Mouse (Mus musculus) neural tube, embryonic 11.5 days (tissue): ENCODE results near the gene Otulin. TPM values are rescaled to one million over a fixed set of nuclear protein-coding genes. Genes with fewer than 3 reads are reported as not detected.

Source experiments
- ATAC-seq: fragments of 200-750 bp; cut with Nextera tagmentation; 2 replicates; pipeline ENCODE4 v1.8.0; 2017; ENCODE audit warnings: moderate number of reproducible peaks, mild to moderate bottlenecking, moderate TSS enrichment, moderate library complexity; ENCODE audit not compliant: insufficient read depth, low FRiP score, low TSS enrichment
- DNase-seq: peaks from one replicate; pipeline ENCODE4 v3.0.0-alpha.2; 2015; ENCODE audit warnings: low spot score
- H3K27ac ChIP-seq: fragments of 300-500 bp; sonication (generic); 2 replicates; pipeline ENCODE4 v1.5.1; 2014; ENCODE audit warnings: low read depth, mild to moderate bottlenecking, low read length
- H3K27me3 ChIP-seq: fragments of 300-500 bp; sonication (generic); 2 replicates; pipeline ENCODE4 v1.6.1; 2014; ENCODE audit warnings: mild to moderate bottlenecking, low read length, mixed read lengths; ENCODE audit not compliant: control insufficient read depth, insufficient read depth
- H3K36me3 ChIP-seq: fragments of 300-500 bp; sonication (generic); 2 replicates; pipeline ENCODE4 v1.6.1; 2014; ENCODE audit warnings: mild to moderate bottlenecking, low read length, moderate library complexity, mixed read lengths; ENCODE audit not compliant: control insufficient read depth, insufficient read depth
- H3K4me1 ChIP-seq: fragments of 300-500 bp; sonication (generic); 2 replicates; pipeline ENCODE4 v1.6.1; 2014; ENCODE audit warnings: low read length, mixed read lengths; ENCODE audit not compliant: control insufficient read depth, insufficient read depth
- H3K4me2 ChIP-seq: fragments of 300-500 bp; sonication (generic); 2 replicates; pipeline ENCODE4 v1.6.1; 2014; ENCODE audit warnings: low read depth, mild to moderate bottlenecking, moderate library complexity
- H3K4me3 ChIP-seq: fragments of 300-500 bp; sonication (generic); 2 replicates; pipeline ENCODE4 v1.5.1; 2014; ENCODE audit warnings: low read depth, low read length
- H3K9ac ChIP-seq: fragments of 300-500 bp; sonication (generic); 2 replicates; pipeline ENCODE4 v1.6.1; 2014; ENCODE audit warnings: mild to moderate bottlenecking, low read length
- H3K9me3 ChIP-seq: fragments of 300-500 bp; sonication (generic); 2 replicates; pipeline ENCODE4 v1.6.1; 2016; ENCODE audit warnings: low read length; ENCODE audit not compliant: control insufficient read depth
- WGBS: fragments of 180-500 bp; shearing (Covaris S2); extraction: QIAGEN DNeasy Blood & Tissue Kit; methylation state at CpG from one replicate; pipeline ENCODE4 v1.1.7; 2014; 5-methylcytosine and 5-hydroxymethylcytosine counted together
- polyA plus RNA-seq: library from polyadenylated mRNA; unstranded; fragments of >200 nt; fragmentation: Nextera tagmentation; extraction: Ambion mirVana; gene quantifications from 2 replicates; pipeline ENCODE4 v1.2.1, GENCODE M21; 2014

Gene Otulin
- polyA plus RNA-seq, 1 experiment from 2014 or later = 32.8 TPM

DNA sequence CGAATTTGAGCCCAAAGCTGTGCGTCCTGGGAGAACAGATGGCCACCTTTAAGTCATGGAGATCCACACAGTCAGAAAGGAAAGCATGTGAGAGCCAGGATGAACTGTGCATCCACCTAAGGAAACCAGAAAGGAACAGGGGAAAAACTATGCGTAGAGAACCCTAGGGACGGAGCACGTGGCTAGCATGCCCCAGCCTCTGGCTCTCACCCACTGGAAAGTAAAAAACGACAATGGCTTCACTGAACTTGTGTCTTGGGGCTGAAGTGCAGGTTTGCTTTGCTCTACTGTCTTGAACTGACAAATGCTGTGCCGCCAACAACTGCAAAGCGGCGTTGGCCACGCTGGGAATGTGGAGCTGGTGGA lies 4.6 kb downstream of the Otulin start:
- peaks cover 3% of the 10 kb centered on the region; the same call in 1 of the 2 replicates for H3K36me3 ChIP-seq
- no peaks in the 10 kb centered on the region for H3K27me3 ChIP-seq
- no peak overlapping the region for H3K27ac ChIP-seq
- H3K9me3 ChIP-seq = no peaks in the 10 kb centered on the region
- DNase-seq (no peak), ATAC-seq (no peak)
- H3K4me2 ChIP-seq = no peak overlapping the region
- WGBS = 95% methylated on average over 10 of the region's 10 CpGs
- no peak overlapping the region for H3K9ac ChIP-seq
- no peak overlapping the region for H3K4me3 ChIP-seq
- H3K4me1 ChIP-seq = peaks cover 8% of the 10 kb centered on the region

- Histone ChIP-seq H3K9me3 (no peaks in the 10 kb centered on the region), H3K27me3 (no peaks in the 10 kb centered on the region), H3K4me2 (no peak overlapping the region), H3K4me1 (peaks cover 8% of the 10 kb centered on the region), H3K4me3 (no peak overlapping the region), H3K36me3 (peaks cover 3% of the 10 kb centered on the region; the same call in 1 of the 2 replicates), H3K27ac (no peak overlapping the region), H3K9ac (no peak overlapping the region)
- WGBS = 89% methylated on average over 13 of the region's 13 CpGs
- DNase-seq (no peak), ATAC-seq (no peak)
These were observed 5.2 kb downstream of the Otulin start for GRCm38 (mm10) chr15:27625014-27625889.

GRCm38 (mm10) chr15:27623286-27623685 lies 7.2 kb downstream of the Otulin start:
- Histone ChIP-seq H3K4me2 (no peak overlapping the region), H3K27ac (no peak overlapping the region), H3K4me1 (no peaks in the 10 kb centered on the region), H3K9ac (no peak overlapping the region), H3K36me3 (peaks cover 3% of the 10 kb centered on the region; the same call in 1 of the 2 replicates), H3K4me3 (no peak overlapping the region), H3K9me3 (no peaks in the 10 kb centered on the region), H3K27me3 (no peaks in the 10 kb centered on the region)
- DNase-seq (no peak), ATAC-seq (no peak)
- WGBS = 95% methylated on average over 6 of the region's 6 CpGs

DNA sequence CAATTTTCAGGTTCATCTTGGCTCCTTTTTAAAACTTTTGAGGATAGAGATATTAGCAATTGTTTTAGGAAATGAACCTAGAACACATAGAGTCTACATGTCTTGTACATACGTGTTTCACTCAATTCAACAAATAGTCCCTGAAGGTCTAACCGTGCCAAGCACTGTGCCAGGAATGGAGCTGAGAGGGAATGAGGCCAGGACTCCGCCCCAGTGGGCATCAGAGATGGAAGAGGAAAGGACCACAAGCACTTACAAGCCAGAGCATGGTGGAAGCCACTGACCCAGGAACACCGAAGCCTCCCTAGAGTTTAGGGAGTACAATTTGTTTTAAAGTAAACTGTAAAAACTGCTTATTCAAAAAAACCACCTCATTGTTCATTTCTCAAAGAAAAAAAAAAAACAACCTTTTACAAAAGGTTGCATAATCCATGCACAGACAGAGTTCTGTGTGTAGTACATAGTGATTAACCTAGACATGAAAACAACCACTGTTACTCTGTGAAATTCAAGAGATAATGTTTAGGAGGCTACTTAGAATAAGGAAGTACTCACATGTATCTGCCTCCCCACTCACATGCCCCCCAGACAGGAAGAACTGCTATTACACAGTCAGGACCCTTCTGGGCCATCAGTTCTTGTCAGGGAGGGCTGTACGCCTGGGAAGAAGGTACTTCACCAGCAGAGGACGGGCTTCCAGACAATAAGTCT lies 9.9 kb downstream of the Otulin start:
- no peak overlapping the region for H3K9ac ChIP-seq
- no peaks in the 10 kb centered on the region for H3K9me3 ChIP-seq
- peaks cover 3% of the 10 kb centered on the region; the same call in 1 of the 2 replicates for H3K36me3 ChIP-seq
- no peaks in the 10 kb centered on the region for H3K4me1 ChIP-seq
- WGBS = 89% methylated on average over 6 of the region's 6 CpGs
- H3K4me3 ChIP-seq = no peak overlapping the region
- no peak for ATAC-seq
- no peak overlapping the region for H3K4me2 ChIP-seq
- DNase-seq = no peak
- no peaks in the 10 kb centered on the region for H3K27me3 ChIP-seq
- no peak overlapping the region for H3K27ac ChIP-seq

GRCm38 (mm10) chr15:27619683-27620082 lies 10.8 kb downstream of the Otulin start:
- H3K4me1 ChIP-seq = no peaks in the 10 kb centered on the region
- H3K9me3 ChIP-seq = no peaks in the 10 kb centered on the region
- H3K4me3 ChIP-seq = no peak overlapping the region
- no peak overlapping the region for H3K9ac ChIP-seq
- no peak for ATAC-seq
- no peak for DNase-seq
- H3K27me3 ChIP-seq = no peaks in the 10 kb centered on the region
- peaks cover 3% of the 10 kb centered on the region; the same call in 1 of the 2 replicates for H3K36me3 ChIP-seq
- WGBS = 79% methylated on average over 3 of the region's 3 CpGs
- H3K4me2 ChIP-seq = no peak overlapping the region
- no peak overlapping the region for H3K27ac ChIP-seq

DNA sequence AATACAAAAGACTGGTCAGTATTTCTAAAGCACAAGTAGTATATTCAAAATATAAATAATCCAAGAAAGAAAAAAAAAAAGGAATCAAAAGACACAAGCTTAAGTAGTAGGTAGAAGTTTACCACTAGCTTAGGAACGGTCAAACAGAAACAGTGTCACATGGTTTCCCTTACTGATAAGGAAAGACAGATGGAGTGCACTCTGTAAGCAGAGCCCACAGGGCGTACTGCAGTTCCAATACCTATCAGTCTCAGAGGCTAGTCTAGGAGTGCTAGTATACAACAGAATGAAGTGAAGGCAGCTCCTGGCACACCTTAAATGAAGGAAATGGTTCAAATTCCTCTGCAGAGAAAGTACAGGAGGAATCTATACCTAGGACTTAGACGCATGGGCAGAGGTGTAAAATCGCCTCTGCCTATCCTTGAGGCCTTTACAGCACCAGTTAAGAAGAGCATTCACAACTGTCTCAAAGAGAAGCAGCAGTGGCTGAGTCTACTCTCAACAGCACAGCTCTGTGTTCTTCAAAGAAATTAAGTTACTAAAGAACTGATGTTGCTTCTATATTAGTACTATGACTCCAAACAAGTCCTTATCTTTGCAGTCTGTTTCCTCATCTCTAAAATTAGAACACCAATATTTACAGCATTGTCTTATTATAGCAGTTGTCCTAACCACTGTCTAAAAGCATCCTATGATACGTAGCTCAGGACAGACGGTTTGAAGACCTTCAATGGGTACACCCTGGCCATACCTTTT lies 11.5 kb downstream of the Otulin start:
- Histone ChIP-seq H3K27me3 (no peaks in the 10 kb centered on the region), H3K9me3 (no peaks in the 10 kb centered on the region), H3K4me2 (no peak overlapping the region), H3K27ac (no peak overlapping the region), H3K4me1 (no peaks in the 10 kb centered on the region), H3K36me3 (peaks cover 3% of the 10 kb centered on the region; the same call in 1 of the 2 replicates), H3K4me3 (no peak overlapping the region), H3K9ac (no peak overlapping the region)
- DNase-seq = no peak
- 91% methylated on average over 6 of the region's 6 CpGs for WGBS
- no peak for ATAC-seq

DNA sequence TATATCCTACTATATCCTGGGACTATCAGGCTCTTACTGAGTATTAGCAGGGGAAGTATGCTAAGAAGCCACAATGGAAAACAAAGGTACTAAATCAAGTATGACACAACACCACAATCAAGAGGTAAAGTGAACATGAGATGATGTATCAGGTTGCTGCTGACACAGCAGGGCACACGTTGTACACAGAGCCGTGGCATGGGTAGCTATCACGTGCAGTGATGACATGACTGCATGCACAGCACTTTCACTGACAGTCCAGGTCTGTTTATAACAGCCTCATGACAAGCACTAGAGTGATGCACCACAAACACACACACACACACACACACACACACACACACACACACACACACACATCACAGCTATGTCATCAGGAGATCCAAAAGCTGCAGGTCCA lies 13.3 kb downstream of the Otulin start:
- H3K36me3 ChIP-seq = no peaks in the 10 kb centered on the region
- H3K4me2 ChIP-seq = no peak overlapping the region
- DNase-seq = no peak
- no peak overlapping the region for H3K27ac ChIP-seq
- H3K4me1 ChIP-seq = no peaks in the 10 kb centered on the region
- H3K9me3 ChIP-seq = no peaks in the 10 kb centered on the region
- no peak overlapping the region for H3K9ac ChIP-seq
- 82% methylated on average over 3 of the region's 3 CpGs for WGBS
- H3K27me3 ChIP-seq = no peaks in the 10 kb centered on the region
- H3K4me3 ChIP-seq = no peak overlapping the region
- ATAC-seq = no peak

DNA sequence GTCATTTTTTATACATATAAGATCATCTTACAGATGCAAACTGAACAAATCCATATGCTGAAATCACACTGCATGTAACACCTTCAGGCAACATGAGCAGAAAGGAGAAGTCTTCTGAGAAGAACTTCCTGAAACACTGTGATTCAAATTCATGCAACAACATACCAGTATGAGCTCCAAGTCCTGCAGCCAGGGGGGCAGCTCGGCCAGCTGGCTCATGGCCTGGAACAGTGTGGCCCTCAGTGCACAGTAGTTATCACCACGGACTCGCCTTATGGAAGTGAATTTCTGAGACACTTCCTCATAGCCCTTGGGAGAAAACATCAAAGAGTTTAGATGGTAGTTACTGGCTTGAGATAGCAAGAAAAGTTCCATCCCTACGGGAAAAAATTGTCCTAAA lies 14.3 kb downstream of the Otulin start:
- no peak overlapping the region for H3K4me2 ChIP-seq
- no peaks in the 10 kb centered on the region for H3K4me1 ChIP-seq
- no peak overlapping the region for H3K27ac ChIP-seq
- DNase-seq = no peak
- no peaks in the 10 kb centered on the region for H3K36me3 ChIP-seq
- no peaks in the 10 kb centered on the region for H3K9me3 ChIP-seq
- WGBS = 87% methylated on average over 4 of the region's 4 CpGs
- no peak overlapping the region for H3K9ac ChIP-seq
- H3K27me3 ChIP-seq = no peaks in the 10 kb centered on the region
- no peak overlapping the region for H3K4me3 ChIP-seq
- no peak for ATAC-seq
